Mouse (Mus musculus): Measurements from ENCODE around the gene Nap1l5. TPM values are rescaled to one million over a fixed set of nuclear protein-coding genes. Genes with fewer than 3 reads are reported as not detected.
"Not testable (repeated sequence)": the region's sequence is repeated elsewhere in the genome, so short reads cannot be mapped to it uniquely, and the experiment has no call there.

Gene Nap1l5
- polyA plus RNA-seq, 1 experiment from 2014 or later: 3.2 TPM

- Histone ChIP-seq H3K36me3 (no peaks in the 10 kb centered on the region), H3K27me3 (no peaks in the 10 kb centered on the region), H3K4me2 (no peak overlapping the region), H3K27ac (no peak overlapping the region), H3K4me3 (no peak overlapping the region), H3K9me3 (no peaks in the 10 kb centered on the region), H3K4me1 (no peaks in the 10 kb centered on the region), H3K9ac (no peak overlapping the region)
- no peak for ATAC-seq (ENCODE audit: borderline replicate concordance, extremely low read depth, low FRiP score, low TSS enrichment)
- WGBS: 63% methylated on average over 7 of the region's 7 CpGs
Observed at GRCm38 (mm10) chr6:58900536-58900935, 6.3 kb downstream of the Nap1l5 start.

- H3K4me2 ChIP-seq: no peak overlapping the region
- H3K36me3 ChIP-seq: no peaks in the 10 kb centered on the region
- ATAC-seq (ENCODE audit: borderline replicate concordance, extremely low read depth, low FRiP score, low TSS enrichment): no peak
- H3K27me3 ChIP-seq: no peaks in the 10 kb centered on the region
- H3K9ac ChIP-seq: no peak overlapping the region
- 86% methylated on average over 3 of the region's 3 CpGs for WGBS
- no peak overlapping the region for H3K27ac ChIP-seq
- no peaks in the 10 kb centered on the region for H3K9me3 ChIP-seq
- H3K4me3 ChIP-seq: no peak overlapping the region
- no peaks in the 10 kb centered on the region for H3K4me1 ChIP-seq
Observed at GRCm38 (mm10) chr6:58899076-58899475, 7.8 kb downstream of the Nap1l5 start.

GRCm38 (mm10) chr6:58896648-58897047, 10.2 kb downstream of the Nap1l5 start:
- H3K36me3 ChIP-seq: no peaks in the 10 kb centered on the region
- no peak overlapping the region for H3K4me2 ChIP-seq
- H3K27me3 ChIP-seq: no peaks in the 10 kb centered on the region
- H3K27ac ChIP-seq: no peak overlapping the region
- ATAC-seq (ENCODE audit: borderline replicate concordance, extremely low read depth, low FRiP score, low TSS enrichment): no peak
- WGBS: 75% methylated on average over 3 of the region's 3 CpGs
- H3K9me3 ChIP-seq: no peaks in the 10 kb centered on the region
- no peaks in the 10 kb centered on the region for H3K4me1 ChIP-seq
- no peak overlapping the region for H3K9ac ChIP-seq
- H3K4me3 ChIP-seq: no peak overlapping the region

- Histone ChIP-seq H3K9ac (no peak overlapping the region), H3K4me3 (no peak overlapping the region), H3K36me3 (peaks cover 3% of the 10 kb centered on the region; the same call in 1 of the 2 replicates), H3K9me3 (no peaks in the 10 kb centered on the region), H3K4me2 (no peak overlapping the region), H3K4me1 (no peaks in the 10 kb centered on the region), H3K27ac (no peak overlapping the region), H3K27me3 (no peaks in the 10 kb centered on the region)
- ATAC-seq (ENCODE audit: borderline replicate concordance, extremely low read depth, low FRiP score, low TSS enrichment): no peak
- WGBS: 78% methylated on average over 4 of the region's 4 CpGs
Observed at GRCm38 (mm10) chr6:58894994-58895393, 11.9 kb downstream of the Nap1l5 start.

GRCm38 (mm10) chr6:58893307-58893706, 13.6 kb downstream of the Nap1l5 start:
- Histone ChIP-seq H3K36me3 (peaks cover 4% of the 10 kb centered on the region; the same call in 1 of the 2 replicates), H3K4me2 (no peak overlapping the region), H3K4me1 (no peaks in the 10 kb centered on the region), H3K4me3 (no peak overlapping the region), H3K9me3 (no peaks in the 10 kb centered on the region), H3K27me3 (no peaks in the 10 kb centered on the region), H3K27ac (no peak overlapping the region), H3K9ac (no peak overlapping the region)
- no peak for ATAC-seq (ENCODE audit: borderline replicate concordance, extremely low read depth, low FRiP score, low TSS enrichment)
- 67% methylated on average over 6 of the region's 6 CpGs for WGBS

- H3K27me3 ChIP-seq: no peaks in the 10 kb centered on the region
- H3K4me2 ChIP-seq: no peak overlapping the region
- no peak for ATAC-seq (ENCODE audit: borderline replicate concordance, extremely low read depth, low FRiP score, low TSS enrichment)
- H3K27ac ChIP-seq: no peak overlapping the region
- WGBS: 88% methylated on average over 3 of the region's 3 CpGs
- H3K4me1 ChIP-seq: no peaks in the 10 kb centered on the region
- H3K9me3 ChIP-seq: no peaks in the 10 kb centered on the region
- peaks cover 4% of the 10 kb centered on the region; the same call in 1 of the 2 replicates for H3K36me3 ChIP-seq
- H3K9ac ChIP-seq: no peak overlapping the region
- H3K4me3 ChIP-seq: no peak overlapping the region
Observed at GRCm38 (mm10) chr6:58889917-58890316, 17.0 kb downstream of the Nap1l5 start.

- H3K27me3 ChIP-seq: no peaks in the 10 kb centered on the region
- no peaks in the 10 kb centered on the region for H3K36me3 ChIP-seq
- no peak overlapping the region for H3K4me2 ChIP-seq
- H3K4me1 ChIP-seq: no peaks in the 10 kb centered on the region
- H3K27ac ChIP-seq: no peak overlapping the region
- H3K9ac ChIP-seq: no peak overlapping the region
- no peak for ATAC-seq (ENCODE audit: borderline replicate concordance, extremely low read depth, low FRiP score, low TSS enrichment)
- H3K4me3 ChIP-seq: no peak overlapping the region
- 70% methylated on average over 6 of the region's 6 CpGs for WGBS
- H3K9me3 ChIP-seq: no peaks in the 10 kb centered on the region
Observed at GRCm38 (mm10) chr6:58882271-58882670, 24.6 kb downstream of the Nap1l5 start.

- no peak overlapping the region for H3K27ac ChIP-seq
- H3K36me3 ChIP-seq: no peaks in the 10 kb centered on the region
- no peaks in the 10 kb centered on the region for H3K4me1 ChIP-seq
- H3K9me3 ChIP-seq: no peaks in the 10 kb centered on the region
- ATAC-seq (ENCODE audit: borderline replicate concordance, extremely low read depth, low FRiP score, low TSS enrichment): no peak
- H3K4me3 ChIP-seq: no peak overlapping the region
- no peak overlapping the region for H3K9ac ChIP-seq
- no peak overlapping the region for H3K4me2 ChIP-seq
- no peaks in the 10 kb centered on the region for H3K27me3 ChIP-seq
- 82% methylated on average over 3 of the region's 3 CpGs for WGBS
Observed at GRCm38 (mm10) chr6:58881363-58881762, 25.5 kb downstream of the Nap1l5 start.

- H3K9me3 ChIP-seq: no peaks in the 10 kb centered on the region
- H3K4me3 ChIP-seq: no peak overlapping the region
- H3K9ac ChIP-seq: no peak overlapping the region
- H3K4me1 ChIP-seq: no peaks in the 10 kb centered on the region
- H3K27me3 ChIP-seq: no peaks in the 10 kb centered on the region
- H3K36me3 ChIP-seq: no peaks in the 10 kb centered on the region
- 71% methylated on average over 5 of the region's 5 CpGs for WGBS
- no peak for ATAC-seq (ENCODE audit: borderline replicate concordance, extremely low read depth, low FRiP score, low TSS enrichment)
- H3K4me2 ChIP-seq: no peak overlapping the region
- H3K27ac ChIP-seq: no peak overlapping the region
Observed at GRCm38 (mm10) chr6:58880861-58881260, 26.0 kb downstream of the Nap1l5 start.

- no peak for ATAC-seq (ENCODE audit: borderline replicate concordance, extremely low read depth, low FRiP score, low TSS enrichment)
- H3K27ac ChIP-seq: no peak overlapping the region
- no peak overlapping the region for H3K4me2 ChIP-seq
- WGBS: 84% methylated on average over 9 of the region's 9 CpGs
- no peaks in the 10 kb centered on the region for H3K36me3 ChIP-seq
- H3K9me3 ChIP-seq: no peaks in the 10 kb centered on the region
- H3K9ac ChIP-seq: no peak overlapping the region
- H3K4me3 ChIP-seq: no peak overlapping the region
- H3K27me3 ChIP-seq: no peaks in the 10 kb centered on the region
- no peaks in the 10 kb centered on the region for H3K4me1 ChIP-seq
Observed at GRCm38 (mm10) chr6:58879987-58880386, 26.9 kb downstream of the Nap1l5 start.

GRCm38 (mm10) chr6:58879572-58879971, 27.3 kb downstream of the Nap1l5 start:
- H3K27ac ChIP-seq: no peak overlapping the region
- H3K9me3 ChIP-seq: no peaks in the 10 kb centered on the region
- WGBS: 53% methylated on average over 4 of the region's 4 CpGs

GRCm38 (mm10) chr6:58867858-58868257, 39.0 kb downstream of the Nap1l5 start:
- H3K36me3 ChIP-seq; ATAC-seq (ENCODE audit: borderline replicate concordance, extremely low read depth, low FRiP score, low TSS enrichment); H3K4me2 ChIP-seq; H3K4me1 ChIP-seq; H3K9me3 ChIP-seq; H3K4me3 ChIP-seq; H3K9ac ChIP-seq; H3K27ac ChIP-seq; H3K27me3 ChIP-seq: not testable (repeated sequence)
- WGBS: 86% methylated on average over 6 of the region's 6 CpGs

More at GRCm38 (mm10) chr6:58879572-58879971, 27.3 kb downstream of the Nap1l5 start:
- no peak for ATAC-seq (ENCODE audit: borderline replicate concordance, extremely low read depth, low FRiP score, low TSS enrichment)
- Histone ChIP-seq H3K9ac (no peak overlapping the region), H3K36me3 (no peaks in the 10 kb centered on the region), H3K4me1 (no peaks in the 10 kb centered on the region), H3K27me3 (no peaks in the 10 kb centered on the region), H3K4me3 (no peak overlapping the region), H3K4me2 (no peak overlapping the region)

GRCm38 (mm10) chr6:58863631-58864235, 43.1 kb downstream of the Nap1l5 start:
- no peak for ATAC-seq (ENCODE audit: borderline replicate concordance, extremely low read depth, low FRiP score, low TSS enrichment)
- WGBS: 90% methylated on average over 4 of the region's 4 CpGs
- Histone ChIP-seq H3K9ac (no peak overlapping the region), H3K4me1 (no peaks in the 10 kb centered on the region), H3K27me3 (no peaks in the 10 kb centered on the region), H3K9me3 (no peaks in the 10 kb centered on the region), H3K27ac (no peak overlapping the region), H3K4me2 (no peak overlapping the region), H3K4me3 (no peak overlapping the region), H3K36me3 (no peaks in the 10 kb centered on the region)
